Mouse (Mus musculus) 3134 (cell line): ENCODE measurements around the gene Slc24a1.

Experiments used
- DNase-seq: peaks from one replicate; pipeline ENCODE4 v3.0.0-alpha.2; 2011; ENCODE audit warnings: low spot score; ENCODE audit not compliant: insufficient read length; ENCODE audit errors: extremely low read depth

Slc24a1 gene

DNA sequence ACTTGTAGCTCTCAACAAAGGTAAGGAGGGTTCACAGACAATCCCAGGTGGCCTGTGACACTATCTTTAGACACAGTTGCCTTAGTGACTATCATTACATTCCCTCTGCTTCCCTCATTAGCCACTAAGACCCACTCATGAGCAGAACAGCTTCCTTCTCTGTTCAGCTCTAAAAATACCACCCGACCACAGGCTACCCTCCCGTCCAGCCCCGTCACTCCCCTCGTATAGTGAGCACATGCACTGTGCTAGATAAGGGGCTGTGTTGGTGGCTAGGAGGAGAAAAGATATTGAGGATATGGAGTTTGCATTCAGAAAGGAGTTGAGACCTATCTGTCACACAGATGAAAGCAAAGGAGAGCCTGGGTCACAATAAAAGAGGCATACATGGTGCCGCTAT lies 12.9 kb downstream of the Slc24a1 start:
- no peak for DNase-seq

- no peak for DNase-seq
Measured at GRCm38 (mm10) chr9:64937491-64937890, 13.9 kb downstream of the Slc24a1 start.

GRCm38 (mm10) chr9:64936508-64936907 lies 14.9 kb downstream of the Slc24a1 start:
- no peak for DNase-seq

GRCm38 (mm10) chr9:64934015-64934754 lies 17.2 kb downstream of the Slc24a1 start:
- no peak for DNase-seq

DNA sequence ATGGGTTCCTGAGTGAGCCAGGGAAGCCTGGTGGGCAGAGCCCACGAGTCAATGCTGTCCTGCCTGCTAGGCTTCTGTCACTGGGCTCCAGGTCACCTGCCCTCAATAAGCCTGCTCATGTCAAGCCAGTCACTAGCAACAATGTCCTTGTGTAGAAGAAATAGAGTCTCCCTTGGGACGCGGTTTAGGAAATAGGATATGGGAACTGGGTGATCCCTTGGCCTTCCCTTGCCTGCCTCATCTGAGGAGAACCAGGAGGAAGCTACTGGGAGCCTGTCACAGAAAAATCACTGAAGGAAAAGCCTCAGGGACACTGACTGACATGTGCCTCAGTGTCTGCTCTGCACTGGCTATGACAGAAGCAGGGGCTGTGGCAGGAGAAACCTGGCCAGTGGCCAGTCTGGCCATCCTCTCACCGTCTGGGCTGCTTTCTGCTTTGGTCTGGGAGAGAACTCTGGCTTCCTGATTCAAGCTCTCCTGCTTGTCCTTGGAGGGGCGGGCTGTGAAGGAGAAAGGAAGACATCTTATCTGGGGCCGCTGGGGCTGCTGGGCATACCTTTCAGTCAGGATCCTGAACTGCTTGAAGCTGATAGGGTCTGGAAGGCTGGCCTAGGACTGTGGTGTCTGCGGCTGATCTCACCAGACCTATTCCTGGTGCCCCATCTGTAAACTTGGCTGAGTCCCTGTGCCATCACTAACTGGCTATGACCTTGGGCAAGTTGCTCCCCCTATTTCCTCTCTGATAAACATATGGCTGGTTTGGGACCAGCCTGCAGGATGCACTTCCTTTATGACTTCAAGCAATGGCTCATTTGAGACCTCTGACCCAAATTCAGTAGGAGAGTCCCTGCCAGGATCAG lies 19.4 kb downstream of the Slc24a1 start:
- DNase-seq = no peak

DNA sequence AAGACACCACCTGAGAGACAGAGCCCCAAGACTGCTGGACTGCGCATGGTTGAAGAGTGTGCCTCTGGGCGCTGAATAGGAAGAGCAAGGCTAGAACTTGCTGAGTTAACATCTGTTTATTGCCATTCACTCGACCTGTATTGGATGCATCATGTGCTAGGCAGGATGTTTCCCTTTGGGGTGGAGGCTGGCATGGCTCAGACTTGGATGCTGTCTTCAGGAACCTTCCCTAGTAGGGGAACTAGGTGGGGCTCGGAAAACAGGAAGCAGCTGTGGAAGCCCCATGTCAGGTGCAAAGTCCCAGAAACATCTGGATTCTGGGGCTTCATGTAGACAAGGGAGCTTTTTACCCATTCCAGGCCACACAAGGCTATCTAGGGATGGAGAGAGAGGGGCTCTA lies 21.2 kb downstream of the Slc24a1 start:
- no peak for DNase-seq

GRCm38 (mm10) chr9:64926201-64926991 lies 25.0 kb downstream of the Slc24a1 start:
- DNase-seq = peak; percentile 44

GRCm38 (mm10) chr9:64925771-64926170 lies 25.6 kb downstream of the Slc24a1 start:
- no peak for DNase-seq

DNA sequence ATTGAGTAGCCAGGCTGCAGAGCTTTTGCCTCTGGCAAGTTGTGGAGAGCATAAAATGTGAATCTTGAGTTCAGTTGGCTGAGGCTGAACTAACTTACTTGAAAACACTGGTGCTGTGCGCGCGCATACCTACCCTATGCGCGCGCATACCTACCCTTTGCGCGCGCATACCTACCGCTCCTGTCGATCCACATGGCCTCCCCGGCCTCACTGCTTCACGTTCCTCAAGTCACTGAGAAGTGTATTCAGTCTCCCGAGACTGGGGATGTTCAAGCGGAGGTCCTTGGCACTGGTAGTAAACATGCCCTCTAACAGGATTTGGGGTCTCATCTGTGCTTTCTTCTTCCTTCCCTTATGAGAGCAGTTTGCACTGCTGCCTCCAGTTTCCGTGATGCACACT lies 32.8 kb downstream of the Slc24a1 start:
- DNase-seq = no peak

GRCm38 (mm10) chr9:64914629-64915028 lies 36.8 kb downstream of the Slc24a1 start:
- DNase-seq = no peak

DNA sequence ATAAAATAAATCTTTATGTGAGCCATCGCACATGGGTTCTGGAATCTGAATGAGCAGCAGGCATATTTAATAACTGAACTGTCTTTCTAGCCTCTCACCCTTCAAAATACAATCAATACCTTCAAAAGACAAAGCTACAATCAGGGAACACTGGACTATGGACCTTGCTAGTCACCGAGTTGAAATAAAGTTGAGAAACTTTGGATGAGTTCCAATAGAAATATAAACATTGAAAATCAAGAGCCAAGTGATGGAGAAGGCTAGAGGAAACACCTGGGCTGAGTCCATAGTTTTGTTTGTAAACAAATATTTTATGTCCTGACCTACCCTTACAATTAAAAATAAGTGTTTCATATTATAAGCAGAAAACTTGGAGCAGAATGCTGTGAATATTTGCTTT lies 37.4 kb downstream of the Slc24a1 start:
- no peak for DNase-seq

DNA sequence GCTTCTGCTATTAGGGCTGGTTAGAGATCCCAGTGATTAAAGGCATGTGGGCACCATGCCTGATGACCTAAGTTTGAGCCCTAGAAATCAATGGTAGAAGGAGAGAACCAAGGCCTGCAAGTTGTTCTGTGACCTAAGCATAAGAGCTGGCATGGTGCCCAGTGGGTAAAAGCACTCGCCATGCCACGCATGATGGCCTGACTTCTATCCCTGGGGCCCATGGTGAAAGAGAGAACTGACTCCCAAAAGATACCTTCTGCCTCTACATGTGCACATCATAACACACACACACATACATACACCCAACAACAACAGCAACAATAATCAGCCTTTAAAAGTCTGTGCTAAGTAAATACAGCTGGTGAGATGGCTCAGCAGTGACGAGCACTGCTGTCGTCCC lies 38.0 kb downstream of the Slc24a1 start:
- DNase-seq = no peak

GRCm38 (mm10) chr9:64907441-64907840 lies 44.0 kb downstream of the Slc24a1 start:
- DNase-seq = no peak

GRCm38 (mm10) chr9:64904917-64905640 lies 46.3 kb downstream of the Slc24a1 start:
- no peak for DNase-seq

DNA sequence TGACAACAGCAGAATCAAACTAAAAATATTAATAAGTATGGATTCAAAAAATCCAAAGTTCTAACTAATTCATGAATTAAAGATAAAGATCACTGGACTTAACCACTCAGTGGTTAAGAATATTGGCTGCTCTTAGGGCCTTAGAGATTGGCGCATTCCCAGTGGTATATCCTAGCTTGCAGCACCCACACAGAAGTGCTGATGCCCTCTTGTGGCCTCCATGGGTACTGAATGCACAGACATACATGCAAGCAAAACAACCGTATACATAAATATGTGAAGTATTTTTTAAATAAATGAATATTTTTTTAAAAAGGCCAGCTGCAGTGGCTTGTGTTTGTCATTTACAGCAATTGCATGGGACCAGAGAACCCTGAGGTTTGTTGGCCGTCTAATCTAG lies 48.0 kb downstream of the Slc24a1 start:
- DNase-seq = peak; percentile 24

- DNase-seq = no peak
Measured at GRCm38 (mm10) chr9:64902866-64903265, 48.5 kb downstream of the Slc24a1 start.

DNA sequence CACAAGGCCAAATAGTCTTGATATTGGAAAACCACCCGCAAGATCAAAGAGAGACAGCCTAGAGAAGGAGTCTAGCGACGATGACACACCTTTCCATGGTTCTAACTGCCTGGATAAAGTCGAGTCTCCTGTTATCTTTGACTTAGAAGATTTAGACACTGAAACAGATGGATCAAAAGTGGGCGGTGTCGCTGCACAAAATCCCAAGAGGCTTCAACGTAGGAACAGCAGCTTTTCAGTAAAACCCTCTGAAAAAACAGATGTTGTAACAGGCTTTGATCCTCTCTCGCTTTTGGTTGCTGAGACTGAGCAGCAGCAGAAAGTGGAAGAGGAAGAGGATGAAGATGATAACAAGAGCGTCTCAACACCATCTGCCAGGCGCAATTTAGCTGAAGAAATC lies 54.8 kb downstream of the Slc24a1 start:
- no peak for DNase-seq

DNA sequence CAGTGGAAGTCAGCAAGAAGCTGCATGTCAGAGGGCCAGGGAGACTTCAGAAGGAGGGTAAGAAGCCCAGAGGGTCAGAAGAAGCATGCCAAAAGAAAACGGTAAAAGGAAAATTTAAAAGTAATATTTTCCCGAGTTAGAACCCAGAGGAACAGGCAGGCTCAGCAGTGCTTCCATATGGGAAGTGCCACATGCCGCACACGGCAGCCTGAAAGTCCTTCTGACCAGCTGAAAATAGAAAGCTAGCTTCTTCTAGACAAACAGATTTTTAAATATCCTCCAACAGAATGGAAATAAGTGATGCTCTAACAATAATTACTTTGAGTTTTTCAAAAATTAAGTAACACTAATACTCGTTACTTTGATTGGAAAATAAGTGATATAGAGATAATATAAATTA lies 65.4 kb downstream of the Slc24a1 start:
- DNase-seq = no peak
